Mouse (Mus musculus) liver, embryonic 16.5 days (tissue): Measurements from ENCODE around the gene Supt6. TPM values are rescaled to one million over a fixed set of nuclear protein-coding genes. Genes with fewer than 3 reads are reported as not detected.

Experiments
- ATAC-seq: fragments of 200-750 bp; cut with Nextera tagmentation; 2 replicates; pipeline ENCODE4 v1.8.0; 2017; ENCODE audit warnings: low read depth, mild to moderate bottlenecking, moderate number of reproducible peaks, moderate library complexity
- H3K27ac ChIP-seq: fragments of 300-500 bp; sonication (generic); 2 replicates; pipeline ENCODE4 v1.5.1; 2014; ENCODE audit warnings: mild to moderate bottlenecking, low read length
- H3K27me3 ChIP-seq: fragments of 300-500 bp; sonication (generic); 2 replicates; pipeline ENCODE4 v1.6.1; 2014; ENCODE audit warnings: low read depth, low read length, mixed read lengths; ENCODE audit not compliant: control insufficient read depth, insufficient read depth
- H3K36me3 ChIP-seq: fragments of 300-500 bp; sonication (generic); 2 replicates; pipeline ENCODE4 v1.6.1; 2014; ENCODE audit warnings: mild to moderate bottlenecking; ENCODE audit not compliant: control insufficient read depth, insufficient read depth
- H3K4me1 ChIP-seq: fragments of 300-500 bp; sonication (generic); 2 replicates; pipeline ENCODE4 v1.6.1; 2014; ENCODE audit warnings: low read depth, low read length, mixed read lengths; ENCODE audit not compliant: control insufficient read depth
- H3K4me2 ChIP-seq: fragments of 300-500 bp; sonication (generic); 2 replicates; pipeline ENCODE4 v1.6.1; 2014; ENCODE audit warnings: low read depth, low read length, mixed read lengths
- H3K4me3 ChIP-seq: fragments of 300-500 bp; sonication (generic); 2 replicates; pipeline ENCODE4 v1.5.1; 2014; ENCODE audit warnings: low read depth, mild to moderate bottlenecking, low read length
- H3K9ac ChIP-seq: fragments of 300-500 bp; sonication (generic); 2 replicates; pipeline ENCODE4 v1.6.1; 2014; ENCODE audit warnings: low read depth, low read length
- H3K9me3 ChIP-seq: fragments of 300-500 bp; sonication (generic); replicated peaks from 2 replicates; pipeline ENCODE4 v1.6.1; 2016; ENCODE audit warnings: low read length; ENCODE audit not compliant: control insufficient read depth
- WGBS: fragments of 180-500 bp; shearing (Covaris S2); extraction: QIAGEN DNeasy Blood & Tissue Kit; methylation state at CpG from one replicate; pipeline ENCODE4 v1.1.7; 2014; ENCODE audit not compliant: insufficient replicate concordance; 5-methylcytosine and 5-hydroxymethylcytosine counted together
- polyA plus RNA-seq: library from polyadenylated mRNA; unstranded; fragments of >200 nt; fragmentation: Nextera tagmentation; extraction: Ambion mirVana; gene quantifications from 2 replicates; pipeline ENCODE4 v1.2.1, GENCODE M21; 2015

Supt6 gene
- polyA plus RNA-seq, 1 experiment from 2014 or later = 10.3 TPM

- Histone ChIP-seq H3K4me2 (no peak overlapping the region), H3K9ac (no peak overlapping the region), H3K27me3 (no peaks in the 10 kb centered on the region), H3K9me3 (no peaks in the 10 kb centered on the region), H3K4me3 (no peak overlapping the region), H3K27ac (no peak overlapping the region), H3K36me3 (peaks cover 44% of the 10 kb centered on the region), H3K4me1 (peaks cover 11% of the 10 kb centered on the region)
- no peak for ATAC-seq
- WGBS = 88% methylated on average over 6 of the region's 6 CpGs
These were observed 19.8 kb upstream of the Supt6 start for GRCm38 (mm10) chr11:78265571-78265970.

- Histone ChIP-seq H3K9ac (0 out of 2 replicates have a peak overlapping the region, but pooled peaks have one; percentile 3), H3K4me2 (peak overlapping the region; percentile 95), H3K4me3 (peak overlapping the region; percentile 91), H3K27ac (peak overlapping the region; percentile 45), H3K9me3 (no peaks in the 10 kb centered on the region), H3K36me3 (peaks cover 23% of the 10 kb centered on the region), H3K27me3 (peaks cover 7% of the 10 kb centered on the region), H3K4me1 (peaks cover 11% of the 10 kb centered on the region)
- ATAC-seq = no peak
- 3% methylated on average over 8 of the region's 8 CpGs for WGBS
These were observed 16.8 kb upstream of the Supt6 start for GRCm38 (mm10) chr11:78262550-78262949.

GRCm38 (mm10) chr11:78261380-78262352 lies 15.9 kb upstream of the Supt6 start, which contains the start of gene 2610507B11Rik:
Gene 2610507B11Rik (plus strand): TSS chr11:78261752.
- WGBS = under 1% methylated on average over 98 of the region's 115 CpGs
- H3K36me3 ChIP-seq = peaks cover 19% of the 10 kb centered on the region
- H3K27me3 ChIP-seq = peaks cover 7% of the 10 kb centered on the region
- H3K4me2 ChIP-seq = peak within 1 kb of the TSS; percentile 95
- peak; percentile 98 for ATAC-seq
- H3K9ac ChIP-seq = peak within 1 kb of the TSS; percentile 89
- H3K27ac ChIP-seq = peak within 1 kb of the TSS; percentile 84
- no peaks in the 10 kb centered on the region for H3K9me3 ChIP-seq
- H3K4me1 ChIP-seq = peaks cover 11% of the 10 kb centered on the region
- H3K4me3 ChIP-seq = peak within 1 kb of the TSS; percentile 91

DNA sequence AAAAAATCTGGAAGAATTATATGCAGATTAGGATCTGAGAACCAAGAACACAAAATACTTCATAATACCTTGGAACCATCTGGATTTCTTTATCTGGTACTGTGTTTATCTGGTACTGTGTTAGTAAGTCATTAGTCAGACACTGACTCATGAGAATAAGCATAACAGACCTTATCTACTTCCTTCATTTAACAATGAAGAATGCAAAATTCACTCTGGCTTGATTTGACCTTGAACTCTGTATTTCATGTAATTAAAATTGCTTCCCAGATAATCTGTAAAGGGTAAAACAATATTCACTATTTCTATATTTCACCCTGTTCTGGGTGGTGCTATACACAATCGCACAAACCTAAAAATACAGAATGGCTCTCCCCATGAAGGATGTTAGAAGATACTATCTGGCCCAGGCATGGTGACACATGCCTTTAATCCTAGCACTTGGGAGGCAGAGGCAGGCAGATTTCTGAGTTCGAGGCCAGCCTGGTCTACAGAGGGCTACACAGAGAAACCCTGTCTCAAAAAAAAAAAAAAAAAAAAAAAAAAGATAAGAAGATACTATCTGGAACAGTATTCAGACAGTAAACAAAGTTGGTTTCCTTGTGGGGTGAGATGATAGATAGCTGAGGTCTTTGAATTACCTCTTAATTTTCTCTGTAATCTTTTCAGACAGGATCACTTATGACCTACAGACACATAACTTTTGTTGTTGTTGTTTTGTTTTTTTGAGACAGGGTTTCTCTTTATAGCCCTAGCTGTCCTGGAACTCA lies 14.9 kb upstream of the Supt6 start:
- Histone ChIP-seq H3K4me1 (peaks cover 11% of the 10 kb centered on the region), H3K9ac (peak overlapping the region; percentile 49; the same call in 1 of the 2 replicates), H3K4me2 (peak overlapping the region; percentile 72), H3K36me3 (peaks cover 14% of the 10 kb centered on the region), H3K27ac (no peak overlapping the region), H3K9me3 (no peaks in the 10 kb centered on the region), H3K27me3 (peaks cover 7% of the 10 kb centered on the region), H3K4me3 (peak overlapping the region; percentile 91)
- WGBS = 66% methylated on average over 2 of the region's 2 CpGs
- ATAC-seq = no peak

GRCm38 (mm10) chr11:78256618-78257017 lies 10.8 kb upstream of the Supt6 start:
- Histone ChIP-seq H3K27ac (no peak overlapping the region), H3K27me3 (peaks cover 7% of the 10 kb centered on the region), H3K4me2 (no peak overlapping the region), H3K4me1 (no peaks in the 10 kb centered on the region), H3K4me3 (no peak overlapping the region), H3K9me3 (no peaks in the 10 kb centered on the region), H3K9ac (no peak overlapping the region), H3K36me3 (peaks cover 11% of the 10 kb centered on the region)
- WGBS = 71% methylated on average over 1 of the region's 1 CpGs
- ATAC-seq = no peak

DNA sequence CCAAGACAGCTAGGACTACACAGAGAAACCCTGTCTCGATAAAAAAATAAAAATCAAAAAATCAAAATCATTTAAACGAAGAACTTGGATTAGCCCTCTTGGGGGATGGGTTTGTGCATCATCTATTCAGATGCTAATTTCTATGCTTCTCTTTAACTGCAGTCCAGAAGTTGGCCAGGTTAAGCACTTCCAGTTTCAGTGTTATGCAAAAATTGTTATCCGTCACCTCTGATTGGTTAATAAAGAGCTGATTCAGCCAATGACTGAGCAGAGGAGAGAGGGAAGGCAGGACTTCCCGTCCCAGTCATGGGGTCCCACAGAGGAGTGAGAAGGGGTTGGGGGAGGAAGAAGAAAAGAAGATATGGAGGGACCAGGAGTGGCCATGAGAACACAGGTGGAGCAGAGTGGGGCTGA lies 1.9 kb upstream of the Supt6 start:
- no peak overlapping the region for H3K9ac ChIP-seq
- no peak for ATAC-seq

GRCm38 (mm10) chr11:78247012-78247348 lies 1.2 kb upstream of the Supt6 start:
- 42% methylated on average over 3 of the region's 3 CpGs for WGBS

More for the DNA sequence above, 1.9 kb upstream of the Supt6 start:
- Histone ChIP-seq H3K27ac (no peak overlapping the region), H3K27me3 (no peaks in the 10 kb centered on the region), H3K9me3 (no peaks in the 10 kb centered on the region), H3K4me3 (peak overlapping the region; percentile 27), H3K4me2 (peak overlapping the region; percentile 64), H3K36me3 (peaks cover 5% of the 10 kb centered on the region), H3K4me1 (peaks cover 25% of the 10 kb centered on the region)
- WGBS = 52% methylated on average over 4 of the region's 4 CpGs

DNA sequence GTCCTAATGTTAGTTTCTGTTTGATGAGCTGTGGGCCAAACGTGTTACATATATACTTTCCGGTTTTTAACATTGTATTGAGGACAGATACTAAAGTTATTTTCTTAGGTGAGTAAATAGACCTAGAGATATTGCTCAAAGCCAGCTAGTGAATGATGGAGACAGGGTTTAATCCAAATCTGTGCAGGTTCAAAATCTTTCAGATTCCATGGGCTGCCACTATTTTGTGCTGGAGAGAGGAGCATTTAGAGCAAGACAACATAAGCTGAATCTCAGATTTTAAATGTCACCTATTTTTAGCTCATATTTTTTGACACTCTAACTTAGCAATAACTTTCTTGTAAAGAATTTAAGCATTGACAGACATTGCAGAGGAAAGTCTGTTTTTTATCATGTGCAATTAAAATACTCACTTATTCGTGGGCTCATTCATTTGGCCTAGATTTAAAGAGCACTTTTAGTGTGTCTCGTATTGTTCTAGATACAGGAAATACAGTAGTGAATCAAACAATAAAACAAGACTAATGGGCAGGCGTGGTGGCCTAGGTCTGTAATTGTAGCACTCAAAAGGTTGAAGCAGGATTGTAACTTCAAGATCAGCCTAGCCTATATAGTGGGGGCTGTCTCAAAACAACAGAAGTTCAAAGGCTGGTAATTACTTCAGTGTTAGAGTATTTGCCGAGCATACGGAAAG lies 678 bp upstream of the Supt6 start:
- Histone ChIP-seq H3K4me3 (peak overlapping the region; percentile 92), H3K27me3 (no peaks in the 10 kb centered on the region), H3K27ac (peak overlapping the region; percentile 98), H3K4me2 (peak overlapping the region; percentile 64), H3K4me1 (peaks cover 25% of the 10 kb centered on the region), H3K9ac (peak overlapping the region; percentile 90), H3K36me3 (no peaks in the 10 kb centered on the region; the same call in 1 of the 2 replicates), H3K9me3 (no peaks in the 10 kb centered on the region)
- no peak for ATAC-seq
- WGBS = 45% methylated on average over 7 of the region's 7 CpGs

More at GRCm38 (mm10) chr11:78247012-78247348, 1.2 kb upstream of the Supt6 start:
- H3K27ac ChIP-seq = no peak overlapping the region
- no peaks in the 10 kb centered on the region for H3K9me3 ChIP-seq
- no peaks in the 10 kb centered on the region; the same call in 1 of the 2 replicates for H3K36me3 ChIP-seq
- H3K4me1 ChIP-seq = peaks cover 25% of the 10 kb centered on the region
- ATAC-seq = no peak
- H3K27me3 ChIP-seq = no peaks in the 10 kb centered on the region
- H3K4me3 ChIP-seq = peak overlapping the region; percentile 92
- peak overlapping the region; percentile 64 for H3K4me2 ChIP-seq
- H3K9ac ChIP-seq = no peak overlapping the region
